Mouse (Mus musculus): ENCODE measurements around the gene Map4k5.

Gene Map4k5

GRCm38 (mm10) chr12:69846499-69846898 lies 46.5 kb downstream of the Map4k5 start:
- in situ Hi-C loops (cut with MboI, MseI): no loop called here

- in situ Hi-C loops (cut with MboI, MseI): no loop called here
Measured at GRCm38 (mm10) chr12:69845722-69846121, 47.3 kb downstream of the Map4k5 start.

GRCm38 (mm10) chr12:69843531-69844445 lies 49.2 kb downstream of the Map4k5 start:
- in situ Hi-C loops (cut with MboI, MseI): no loop called here

- in situ Hi-C loops (cut with MboI, MseI): loop anchor here in 1 of 2 experiments (10.0 kb wide), 1 partner anchor 1996 kb away; the partner anchor contains the start of gene Daam1
Measured at GRCm38 (mm10) chr12:69838376-69838775, 54.6 kb downstream of the Map4k5 start.

- in situ Hi-C loops (cut with MboI, MseI): loop anchor here in 1 of 2 experiments (10.0 kb wide), 1 partner anchor 2001 kb away; the partner anchor contains the start of gene Daam1
Measured at GRCm38 (mm10) chr12:69833982-69834604, 58.9 kb downstream of the Map4k5 start.

GRCm38 (mm10) chr12:69831239-69831910 lies 61.6 kb downstream of the Map4k5 start:
- in situ Hi-C loops (cut with MboI, MseI): loop anchor here in 1 of 2 experiments (10.0 kb wide), 1 partner anchor 2003 kb away; the partner anchor contains the start of gene Daam1

GRCm38 (mm10) chr12:69828214-69828613 lies 64.8 kb downstream of the Map4k5 start:
- in situ Hi-C loops (cut with MboI, MseI): no loop called here

GRCm38 (mm10) chr12:69824881-69825597 lies 68.0 kb downstream of the Map4k5 start:
- in situ Hi-C loops (cut with MboI, MseI): loop anchor here in 1 of 2 experiments (5.0 kb wide), 1 partner anchor 78 kb away; no protein-coding TSS in a partner anchor

GRCm38 (mm10) chr12:69814272-69814671 lies 78.7 kb downstream of the Map4k5 start:
- in situ Hi-C loops (cut with MboI, MseI): no loop called here

- in situ Hi-C loops (cut with MboI, MseI): no loop called here
Measured at GRCm38 (mm10) chr12:69813596-69813995, 79.4 kb downstream of the Map4k5 start.

GRCm38 (mm10) chr12:69812986-69813385 lies 80.0 kb downstream of the Map4k5 start:
- in situ Hi-C loops (cut with MboI, MseI): no loop called here

GRCm38 (mm10) chr12:69811976-69812375 lies 81.0 kb downstream of the Map4k5 start:
- in situ Hi-C loops (cut with MboI, MseI): no loop called here

GRCm38 (mm10) chr12:69809439-69809838 lies 83.6 kb downstream of the Map4k5 start:
- in situ Hi-C loops (cut with MboI, MseI): no loop called here

GRCm38 (mm10) chr12:69807399-69807985 lies 85.5 kb downstream of the Map4k5 start:
- in situ Hi-C loops (cut with MboI, MseI): no loop called here

GRCm38 (mm10) chr12:69805148-69805547 lies 87.9 kb downstream of the Map4k5 start:
- in situ Hi-C loops (cut with MboI, MseI): no loop called here

- in situ Hi-C loops (cut with MboI, MseI): loop anchor here in 1 of 2 experiments (5.0 kb wide), 1 partner anchor 97 kb away; no protein-coding TSS in a partner anchor
Measured at GRCm38 (mm10) chr12:69804393-69805070, 88.5 kb downstream of the Map4k5 start.

- in situ Hi-C loops (cut with MboI, MseI): loop anchor here in 1 of 2 experiments (5.0 kb wide), 1 partner anchor 96 kb away; no protein-coding TSS in a partner anchor
Measured at GRCm38 (mm10) chr12:69803196-69803595, 89.8 kb downstream of the Map4k5 start.

GRCm38 (mm10) chr12:69800586-69800985 lies 92.4 kb downstream of the Map4k5 start:
- in situ Hi-C loops (cut with MboI, MseI): loop anchor here in 1 of 2 experiments (5.0 kb wide), 1 partner anchor 93 kb away; no protein-coding TSS in a partner anchor

- in situ Hi-C loops (cut with MboI, MseI): loop anchor here in 1 of 2 experiments (10.0 kb wide), 1 partner anchor 1068 kb away; no protein-coding TSS in a partner anchor
Measured at GRCm38 (mm10) chr12:69796311-69796710, 96.7 kb downstream of the Map4k5 start.

Data from T-helper 17 cell (primary cell).